Mouse (Mus musculus) embryonic facial prominence, embryonic 13.5 days (tissue): Measurements from ENCODE around the gene Dixdc1. TPM values are rescaled to one million over a fixed set of nuclear protein-coding genes. Genes with fewer than 3 reads are reported as not detected.
A peak's percentile ranks its signal among the peaks of the same experiment; 100 is the strongest.

Experiments
- ATAC-seq: fragments of 200-750 bp; cut with Nextera tagmentation; 2 replicates; pipeline ENCODE4 v1.8.0; 2017; ENCODE audit warnings: low read depth; ENCODE audit not compliant: insufficient number of reproducible peaks, insufficient read depth, low FRiP score, low TSS enrichment
- H3K27ac ChIP-seq: fragments of 300-500 bp; sonication (generic); 2 replicates; pipeline ENCODE4 v1.5.1; 2015; ENCODE audit warnings: moderate library complexity, mild to moderate bottlenecking, inconsistent platforms
- H3K27me3 ChIP-seq: fragments of 300-500 bp; sonication (generic); 2 replicates; pipeline ENCODE4 v1.6.1; 2015; ENCODE audit warnings: mild to moderate bottlenecking, inconsistent platforms
- H3K36me3 ChIP-seq: fragments of 300-500 bp; sonication (generic); 2 replicates; pipeline ENCODE4 v1.6.1; 2015; ENCODE audit warnings: mild to moderate bottlenecking, inconsistent platforms
- H3K4me1 ChIP-seq: fragments of 300-500 bp; sonication (generic); 2 replicates; pipeline ENCODE4 v1.6.1; 2015; ENCODE audit warnings: inconsistent platforms
- H3K4me2 ChIP-seq: fragments of 300-500 bp; sonication (generic); 2 replicates; pipeline ENCODE4 v1.6.1; 2015; ENCODE audit warnings: moderate library complexity, mild to moderate bottlenecking, inconsistent platforms
- H3K4me3 ChIP-seq: fragments of 300-500 bp; sonication (generic); 2 replicates; pipeline ENCODE4 v1.5.1; 2015; ENCODE audit warnings: mild to moderate bottlenecking, inconsistent platforms
- H3K9ac ChIP-seq: fragments of 300-500 bp; sonication (generic); 2 replicates; pipeline ENCODE4 v1.6.1; 2015; ENCODE audit warnings: mild to moderate bottlenecking, inconsistent platforms
- H3K9me3 ChIP-seq: fragments of 300-500 bp; sonication (generic); 2 replicates; pipeline ENCODE4 v1.6.1; 2016; ENCODE audit warnings: inconsistent platforms
- WGBS: fragments of 180-500 bp; shearing (Covaris S2); methylation state at CpG from one replicate; pipeline ENCODE4 v1.1.7; 2015; ENCODE audit warnings: mixed read lengths; 5-methylcytosine and 5-hydroxymethylcytosine counted together
- polyA plus RNA-seq: library from polyadenylated mRNA; unstranded; fragments of >200 nt; fragmentation: Nextera tagmentation; extraction: Ambion mirVana; gene quantifications from 2 replicates; pipeline ENCODE4 v1.2.1, GENCODE M21; 2015

The Dixdc1 gene
- polyA plus RNA-seq: 22.6 and 23.3 TPM in 2 replicates

DNA sequence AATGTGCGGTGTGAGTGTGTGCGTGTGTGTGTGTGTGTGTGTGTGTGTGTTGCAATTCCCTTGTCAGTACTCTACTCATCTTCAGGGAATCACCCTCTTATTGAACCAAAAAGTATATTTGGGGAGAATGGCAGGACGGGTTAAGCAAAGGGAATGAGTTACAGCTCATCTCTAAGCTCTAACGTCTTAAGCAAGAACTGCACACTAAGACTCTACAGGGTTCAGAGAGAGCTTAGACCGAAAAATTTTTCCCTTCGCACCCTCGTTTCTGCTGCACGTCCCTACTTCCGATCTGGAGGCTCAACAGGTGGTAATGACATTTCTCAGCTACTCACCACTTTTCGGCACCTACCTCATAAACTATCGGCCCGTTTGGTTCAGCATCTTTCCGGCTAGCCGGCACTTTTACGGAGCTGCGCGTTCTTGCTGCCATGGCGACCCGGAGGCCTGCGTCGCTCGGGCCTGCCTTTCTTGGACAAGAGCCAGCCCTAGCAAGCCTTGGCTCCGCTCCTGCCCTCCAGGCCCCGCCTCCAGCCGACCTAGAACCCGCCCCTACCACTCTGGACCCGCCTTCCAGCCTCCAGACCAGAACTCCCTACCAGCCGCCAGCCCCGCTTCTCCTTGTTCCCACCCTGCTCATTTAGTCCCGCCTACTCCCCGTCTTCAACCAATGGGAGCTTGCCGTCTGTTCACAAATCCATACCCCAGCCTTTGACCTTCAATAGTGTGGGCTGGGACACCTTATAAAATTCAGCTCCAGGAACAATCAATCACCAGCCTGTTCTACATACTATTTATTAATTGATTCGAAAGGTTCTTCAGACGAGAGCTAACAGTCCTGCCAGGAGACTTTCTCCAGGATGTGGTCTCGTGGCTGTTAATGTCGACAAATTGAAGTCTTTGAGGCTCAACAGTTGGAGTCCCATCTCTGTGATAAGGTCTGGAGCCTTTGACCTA, at the start of gene Dixdc1:
Gene Dixdc1 (minus strand): TSS at position 604 of the 957 bp plus-strand sequence.
- Histone ChIP-seq H3K27me3 (no peaks in the 10 kb centered on the region), H3K4me2 (peak within 1 kb of the TSS; percentile 67), H3K9me3 (no peaks in the 10 kb centered on the region), H3K36me3 (no peaks in the 10 kb centered on the region), H3K4me1 (peaks cover 10% of the 10 kb centered on the region), H3K27ac (0 out of 2 replicates have a peak within 1 kb of the TSS, but pooled peaks have one; percentile 4), H3K4me3 (peak within 1 kb of the TSS; percentile 43), H3K9ac (peak within 1 kb of the TSS; percentile 62)
- peak; percentile 94 for ATAC-seq
- 14% methylated on average over 36 of the region's 36 CpGs for WGBS

GRCm38 (mm10) chr9:50782155-50782554, 42.8 kb upstream of the Dixdc1 start:
- H3K4me2 ChIP-seq: no peak overlapping the region
- WGBS: 70% methylated on average over 2 of the region's 2 CpGs
- no peak overlapping the region for H3K9ac ChIP-seq
- H3K27me3 ChIP-seq: no peaks in the 10 kb centered on the region
- no peak overlapping the region for H3K27ac ChIP-seq
- H3K36me3 ChIP-seq: peaks cover 84% of the 10 kb centered on the region
- no peaks in the 10 kb centered on the region for H3K9me3 ChIP-seq
- no peaks in the 10 kb centered on the region for H3K4me1 ChIP-seq
- H3K4me3 ChIP-seq: no peak overlapping the region
- no peak for ATAC-seq

- H3K27me3 ChIP-seq: no peaks in the 10 kb centered on the region
- H3K9ac ChIP-seq: peak overlapping the region; percentile 94
- H3K4me2 ChIP-seq: peak overlapping the region; percentile 76
- peaks cover 19% of the 10 kb centered on the region for H3K4me1 ChIP-seq
- H3K36me3 ChIP-seq: peaks cover 34% of the 10 kb centered on the region
- peak overlapping the region; percentile 95; the same call in 1 of the 2 replicates for H3K27ac ChIP-seq
- no peaks in the 10 kb centered on the region for H3K9me3 ChIP-seq
- 63% methylated on average over 11 of the region's 11 CpGs for WGBS
- no peak for ATAC-seq
- peak overlapping the region; percentile 93 for H3K4me3 ChIP-seq
Measured at GRCm38 (mm10) chr9:50776162-50776760, 36.9 kb upstream of the Dixdc1 start.

DNA sequence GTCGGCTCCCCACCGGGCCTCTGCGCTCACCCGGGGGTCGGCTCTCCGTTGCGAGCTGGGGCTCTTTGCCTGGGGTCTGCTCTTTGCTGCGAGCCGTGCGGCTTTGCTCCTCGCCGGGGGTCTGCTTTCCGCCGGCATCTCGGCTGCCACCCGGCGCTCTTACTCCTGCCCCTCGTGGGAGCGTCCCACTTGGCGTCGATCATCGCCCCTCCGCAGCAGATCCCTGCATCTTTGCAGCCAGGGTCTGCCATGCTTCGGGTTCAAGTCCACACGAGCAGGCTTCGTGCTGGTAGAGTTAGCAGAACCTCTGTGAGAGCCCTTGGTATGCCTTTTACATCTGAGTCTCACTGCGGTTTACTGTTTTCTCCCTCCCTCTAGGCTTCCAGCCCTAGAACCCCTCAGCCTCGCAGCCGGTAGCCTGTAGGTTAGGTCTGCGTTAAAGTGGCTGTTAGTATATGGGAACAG, 36.4 kb upstream of the Dixdc1 start:
- Histone ChIP-seq H3K36me3 (peaks cover 30% of the 10 kb centered on the region), H3K27ac (peak overlapping the region; percentile 95), H3K9me3 (no peaks in the 10 kb centered on the region), H3K4me3 (peak overlapping the region; percentile 93), H3K9ac (peak overlapping the region; percentile 94), H3K4me1 (peaks cover 19% of the 10 kb centered on the region), H3K4me2 (peak overlapping the region; percentile 76), H3K27me3 (no peaks in the 10 kb centered on the region)
- under 1% methylated on average over 30 of the region's 30 CpGs for WGBS
- ATAC-seq: peak; percentile 48; the same call in 1 of the 2 replicates

- under 1% methylated on average over 34 of the region's 51 CpGs for WGBS
- peak; percentile 78 for ATAC-seq
- H3K4me1 ChIP-seq: peaks cover 19% of the 10 kb centered on the region
Measured at GRCm38 (mm10) chr9:50774991-50775612, 35.8 kb upstream of the Dixdc1 start, which contains the start of the genes Alg9 and 1110032A03Rik. Alg9 (plus strand) TSS chr9:50775019. 1110032A03Rik (minus strand) TSS chr9:50775520.

DNA sequence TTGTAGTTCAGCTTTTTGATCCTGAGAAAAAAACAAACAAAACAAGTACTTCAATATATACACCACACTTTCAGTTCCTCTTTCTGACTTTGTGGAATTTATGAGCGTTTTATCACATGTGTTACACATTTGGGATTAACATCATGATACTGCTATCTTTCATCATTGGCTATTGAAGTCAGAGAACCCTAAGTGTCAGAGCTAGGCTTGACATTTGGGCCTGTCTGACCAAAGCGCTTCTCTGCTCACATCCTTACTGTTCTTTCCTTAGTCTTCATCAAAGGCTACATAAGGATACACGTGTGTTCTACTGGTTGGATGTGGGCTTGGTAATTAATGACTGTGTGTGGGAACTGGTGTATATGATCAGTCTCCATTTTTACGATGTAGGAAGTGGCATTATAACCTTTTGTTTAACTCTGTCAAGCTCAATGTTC, 34.7 kb upstream of the Dixdc1 start:
- Histone ChIP-seq H3K36me3 (peaks cover 17% of the 10 kb centered on the region), H3K4me3 (peak overlapping the region; percentile 93), H3K27me3 (no peaks in the 10 kb centered on the region), H3K9me3 (no peaks in the 10 kb centered on the region), H3K4me2 (peak overlapping the region; percentile 76), H3K9ac (peak overlapping the region; percentile 58), H3K27ac (no peak overlapping the region; the same call in 1 of the 2 replicates), H3K4me1 (peaks cover 25% of the 10 kb centered on the region)
- 70% methylated on average over 4 of the region's 4 CpGs for WGBS
- ATAC-seq: no peak

More at GRCm38 (mm10) chr9:50774991-50775612, 35.8 kb upstream of the Dixdc1 start, which contains the start of the genes Alg9 and 1110032A03Rik:
- peak within 1 kb of the TSS; percentile 76 for H3K4me2 ChIP-seq
- peaks cover 27% of the 10 kb centered on the region for H3K36me3 ChIP-seq
- peak within 1 kb of the TSS; percentile 94 for H3K9ac ChIP-seq
- peak within 1 kb of the TSS; percentile 95 for H3K27ac ChIP-seq
- no peaks in the 10 kb centered on the region for H3K9me3 ChIP-seq
- peak within 1 kb of the TSS; percentile 93 for H3K4me3 ChIP-seq
- H3K27me3 ChIP-seq: no peaks in the 10 kb centered on the region

DNA sequence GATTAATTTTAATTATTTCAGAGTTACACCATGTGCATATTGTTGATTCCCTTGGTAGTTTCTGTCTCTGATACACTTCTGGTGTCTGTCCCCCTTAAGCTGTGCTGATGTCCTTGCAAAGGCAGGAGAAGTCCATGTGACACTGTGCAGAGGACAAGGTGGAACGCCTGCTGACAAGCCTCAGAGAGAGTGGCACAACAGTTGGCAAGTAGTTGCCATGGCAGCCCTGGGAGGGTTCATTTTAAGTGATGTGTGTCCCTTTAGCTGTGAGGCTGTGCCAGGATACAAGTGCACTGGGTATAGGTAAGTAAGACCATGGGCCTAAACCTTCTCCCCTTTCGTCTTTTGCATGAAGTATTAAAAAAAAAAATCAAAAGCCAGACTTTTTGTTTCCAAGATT, 30.7 kb upstream of the Dixdc1 start:
- no peak overlapping the region for H3K4me3 ChIP-seq
- H3K27me3 ChIP-seq: no peaks in the 10 kb centered on the region
- peaks cover 10% of the 10 kb centered on the region for H3K36me3 ChIP-seq
- H3K4me1 ChIP-seq: peaks cover 24% of the 10 kb centered on the region
- H3K4me2 ChIP-seq: no peak overlapping the region
- 91% methylated on average over 2 of the region's 2 CpGs for WGBS
- no peak for ATAC-seq
- no peaks in the 10 kb centered on the region for H3K9me3 ChIP-seq
- no peak overlapping the region for H3K9ac ChIP-seq
- H3K27ac ChIP-seq: no peak overlapping the region

GRCm38 (mm10) chr9:50768107-50769002, 29.0 kb upstream of the Dixdc1 start, which contains the start of gene Fdxacb1:
Fdxacb1 (plus strand) TSS chr9:50768236.
- Histone ChIP-seq H3K9me3 (no peaks in the 10 kb centered on the region), H3K4me3 (peak within 1 kb of the TSS; percentile 69), H3K4me1 (peaks cover 15% of the 10 kb centered on the region), H3K27ac (peak within 1 kb of the TSS; percentile 91), H3K9ac (peak within 1 kb of the TSS; percentile 84), H3K36me3 (peaks cover 14% of the 10 kb centered on the region), H3K27me3 (no peaks in the 10 kb centered on the region), H3K4me2 (peak within 1 kb of the TSS; percentile 83)
- WGBS: 4% methylated on average over 59 of the region's 59 CpGs
- ATAC-seq: peak; percentile 94

- Histone ChIP-seq H3K4me1 (peaks cover 15% of the 10 kb centered on the region), H3K36me3 (peaks cover 14% of the 10 kb centered on the region), H3K9ac (peak overlapping the region; percentile 84), H3K27ac (peak overlapping the region; percentile 91), H3K9me3 (no peaks in the 10 kb centered on the region), H3K4me3 (peak overlapping the region; percentile 69), H3K4me2 (peak overlapping the region; percentile 83), H3K27me3 (no peaks in the 10 kb centered on the region)
- 6% methylated on average over 17 of the region's 17 CpGs for WGBS
- ATAC-seq: peak; percentile 38
Measured at GRCm38 (mm10) chr9:50767531-50768106, 28.3 kb upstream of the Dixdc1 start.

DNA sequence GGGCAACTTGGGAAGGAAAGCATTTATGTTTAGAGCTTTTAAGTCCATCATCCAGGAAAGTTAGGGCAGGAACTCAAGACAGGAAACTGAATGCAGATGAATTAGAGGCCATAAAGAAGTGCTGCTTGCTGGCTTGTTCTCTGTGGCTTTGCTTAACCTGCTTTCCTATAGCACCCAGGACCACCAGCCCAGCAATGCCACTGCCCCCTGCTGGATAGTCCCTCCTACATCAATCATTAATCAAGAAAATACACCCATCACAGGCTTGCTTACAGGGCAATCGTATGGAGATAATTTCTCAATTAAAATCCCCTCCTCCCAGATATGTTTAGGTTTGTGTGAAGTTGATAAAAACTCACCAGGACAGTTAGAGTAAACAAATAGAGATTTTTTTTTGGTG, 24.0 kb upstream of the Dixdc1 start:
- peaks cover 3% of the 10 kb centered on the region; the same call in 1 of the 2 replicates for H3K36me3 ChIP-seq
- H3K9ac ChIP-seq: no peak overlapping the region
- no peak for ATAC-seq
- no peaks in the 10 kb centered on the region for H3K27me3 ChIP-seq
- WGBS: 62% methylated on average over 1 of the region's 1 CpGs
- no peak overlapping the region for H3K4me3 ChIP-seq
- H3K4me2 ChIP-seq: no peak overlapping the region
- peaks cover 5% of the 10 kb centered on the region; the same call in 1 of the 2 replicates for H3K4me1 ChIP-seq
- no peak overlapping the region for H3K27ac ChIP-seq
- no peaks in the 10 kb centered on the region for H3K9me3 ChIP-seq
